Mouse (Mus musculus): Measurements from ENCODE around the gene Camta1.

- TF ChIP-seq POLR2A (IDR thresholded peaks at IDR 0.05; ENCODE audit: borderline replicate concordance, low read depth, low read length) (no peak), CTCF (IDR thresholded peaks at IDR 0.05; ENCODE audit: low read depth, low read length) (no peak)
These were observed 772.4 kb downstream of the Camta1 start, which contains the start of gene Gm13090 for GRCm38 (mm10) chr4:151089270-151089669.

Data from bone marrow macrophage, adult 2 months (primary cell).